Mouse (Mus musculus): ENCODE measurements around the gene B3gnt2.

GRCm38 (mm10) chr11:22902923-22903322 is 42.2 kb upstream of the B3gnt2 start:
- TF ChIP-seq CTCF (IDR thresholded peaks at IDR 0.05; ENCODE audit: borderline replicate concordance, control insufficient read depth, extremely low read depth, insufficient read depth, low read length, poor library complexity) (no peak), POLR2A (IDR thresholded peaks at IDR 0.05; ENCODE audit: control insufficient read depth, extremely low read depth, insufficient read depth, low read length, poor library complexity) (no peak)

Data from thymus, adult 2 months (tissue).